Mouse (Mus musculus): ENCODE data around the gene Chd6.

DNA sequence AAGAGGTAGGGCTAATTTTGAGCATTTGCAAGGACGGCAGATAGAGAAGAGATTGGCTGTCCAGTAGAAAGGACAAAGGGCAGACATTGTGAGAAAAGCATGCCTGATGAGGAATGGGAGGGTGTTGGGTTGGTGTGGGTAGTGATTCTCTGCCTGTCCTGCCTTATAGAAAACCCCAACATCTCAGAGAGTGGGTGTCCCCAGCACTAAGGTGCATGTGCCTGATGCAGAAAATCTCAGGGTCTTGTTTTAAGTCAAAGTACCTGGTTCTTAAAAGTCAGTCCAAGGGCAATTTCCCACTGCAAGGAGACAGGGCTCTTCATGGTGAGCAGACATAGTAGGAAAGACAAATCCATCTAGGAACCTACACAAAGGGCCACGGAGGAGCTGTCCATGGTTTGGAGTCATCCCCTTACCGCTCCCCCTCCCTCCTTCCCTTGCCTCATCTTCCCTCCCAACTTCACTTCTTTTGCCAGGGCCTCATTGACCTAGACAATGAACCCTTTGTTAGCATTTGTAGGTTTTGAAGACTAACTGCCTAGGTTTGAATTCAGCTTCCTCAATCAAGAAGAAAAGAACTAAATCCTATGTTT lies 39.6 kb upstream of the Chd6 start:
- TF ChIP-seq CTCF (conservative IDR thresholded peaks at IDR 0.05; ENCODE audit: low read length) (no peak), POU5F1 (IDR thresholded peaks at IDR 0.05; ENCODE audit: borderline replicate concordance, low read length) (no peak)
